Mouse (Mus musculus): ENCODE results near the gene Slc6a17. TPM values are rescaled to one million over a fixed set of nuclear protein-coding genes. Genes with fewer than 3 reads are reported as not detected.

Gene Slc6a17
- total RNA-seq, 1 experiment from 2014 or later, result under 0.01 TPM

- ATAC-seq (ENCODE audit: extremely low read depth, insufficient number of reproducible peaks, low FRiP score, poor library complexity, severe bottlenecking), result no peak
Measured at GRCm38 (mm10) chr3:107488637-107489036, 29.2 kb downstream of the Slc6a17 start.

GRCm38 (mm10) chr3:107483290-107483689, 34.5 kb downstream of the Slc6a17 start:
- no peak for ATAC-seq (ENCODE audit: extremely low read depth, insufficient number of reproducible peaks, low FRiP score, poor library complexity, severe bottlenecking)

- ATAC-seq (ENCODE audit: extremely low read depth, insufficient number of reproducible peaks, low FRiP score, poor library complexity, severe bottlenecking), result no peak
Measured at GRCm38 (mm10) chr3:107480660-107481059, 37.2 kb downstream of the Slc6a17 start.

- ATAC-seq (ENCODE audit: extremely low read depth, insufficient number of reproducible peaks, low FRiP score, poor library complexity, severe bottlenecking), result peak; percentile 28; the same call in 1 of the 2 replicates
Measured at GRCm38 (mm10) chr3:107472198-107472597, 45.6 kb downstream of the Slc6a17 start.

- no peak for ATAC-seq (ENCODE audit: extremely low read depth, insufficient number of reproducible peaks, low FRiP score, poor library complexity, severe bottlenecking)
Measured at GRCm38 (mm10) chr3:107469059-107469458, 48.8 kb downstream of the Slc6a17 start.

GRCm38 (mm10) chr3:107468106-107468505, 49.7 kb downstream of the Slc6a17 start:
- no peak for ATAC-seq (ENCODE audit: extremely low read depth, insufficient number of reproducible peaks, low FRiP score, poor library complexity, severe bottlenecking)

GRCm38 (mm10) chr3:107466577-107466976, 51.2 kb downstream of the Slc6a17 start:
- ATAC-seq (ENCODE audit: extremely low read depth, insufficient number of reproducible peaks, low FRiP score, poor library complexity, severe bottlenecking), result no peak

GRCm38 (mm10) chr3:107462160-107462559, 55.7 kb downstream of the Slc6a17 start:
- no peak for ATAC-seq (ENCODE audit: extremely low read depth, insufficient number of reproducible peaks, low FRiP score, poor library complexity, severe bottlenecking)

- no peak for ATAC-seq (ENCODE audit: extremely low read depth, insufficient number of reproducible peaks, low FRiP score, poor library complexity, severe bottlenecking)
Measured at GRCm38 (mm10) chr3:107459773-107460431, 57.9 kb downstream of the Slc6a17 start.

- ATAC-seq (ENCODE audit: extremely low read depth, insufficient number of reproducible peaks, low FRiP score, poor library complexity, severe bottlenecking), result no peak
Measured at GRCm38 (mm10) chr3:107459196-107459772, 58.5 kb downstream of the Slc6a17 start, which contains the start of gene Kcnc4. TSS of gene Kcnc4 (minus strand) at chr3:107459552.

- no peak for ATAC-seq (ENCODE audit: extremely low read depth, insufficient number of reproducible peaks, low FRiP score, poor library complexity, severe bottlenecking)
Measured at GRCm38 (mm10) chr3:107458528-107459195, 59.2 kb downstream of the Slc6a17 start.

- no peak for ATAC-seq (ENCODE audit: extremely low read depth, insufficient number of reproducible peaks, low FRiP score, poor library complexity, severe bottlenecking)
Measured at GRCm38 (mm10) chr3:107458104-107458503, 59.7 kb downstream of the Slc6a17 start.

- no peak for ATAC-seq (ENCODE audit: extremely low read depth, insufficient number of reproducible peaks, low FRiP score, poor library complexity, severe bottlenecking)
Measured at GRCm38 (mm10) chr3:107454280-107454679, 63.5 kb downstream of the Slc6a17 start.

- ATAC-seq (ENCODE audit: extremely low read depth, insufficient number of reproducible peaks, low FRiP score, poor library complexity, severe bottlenecking), result no peak
Measured at GRCm38 (mm10) chr3:107446822-107447221, 71.0 kb downstream of the Slc6a17 start.

GRCm38 (mm10) chr3:107443866-107444265, 74.0 kb downstream of the Slc6a17 start:
- ATAC-seq (ENCODE audit: extremely low read depth, insufficient number of reproducible peaks, low FRiP score, poor library complexity, severe bottlenecking), result no peak

- ATAC-seq (ENCODE audit: extremely low read depth, insufficient number of reproducible peaks, low FRiP score, poor library complexity, severe bottlenecking), result no peak
Measured at GRCm38 (mm10) chr3:107442191-107442590, 75.6 kb downstream of the Slc6a17 start.

- ATAC-seq (ENCODE audit: extremely low read depth, insufficient number of reproducible peaks, low FRiP score, poor library complexity, severe bottlenecking), result no peak
Measured at GRCm38 (mm10) chr3:107441306-107441705, 76.5 kb downstream of the Slc6a17 start.

- no peak for ATAC-seq (ENCODE audit: extremely low read depth, insufficient number of reproducible peaks, low FRiP score, poor library complexity, severe bottlenecking)
Measured at GRCm38 (mm10) chr3:107439280-107439679, 78.5 kb downstream of the Slc6a17 start.

- ATAC-seq (ENCODE audit: extremely low read depth, insufficient number of reproducible peaks, low FRiP score, poor library complexity, severe bottlenecking), result no peak
Measured at GRCm38 (mm10) chr3:107437666-107438065, 80.2 kb downstream of the Slc6a17 start.

- ATAC-seq (ENCODE audit: extremely low read depth, insufficient number of reproducible peaks, low FRiP score, poor library complexity, severe bottlenecking), result no peak
Measured at GRCm38 (mm10) chr3:107436434-107436833, 81.4 kb downstream of the Slc6a17 start.

All from neutrophil, adult 5-6 weeks (primary cell).